Mouse (Mus musculus) neural tube, embryonic 13.5 days (tissue): ENCODE data around the gene Ltbp2. TPM values are rescaled to one million over a fixed set of nuclear protein-coding genes. Genes with fewer than 3 reads are reported as not detected.

ENCODE experiments used
- ATAC-seq: fragments of 200-750 bp; cut with Nextera tagmentation; 2 replicates; pipeline ENCODE4 v1.8.0; 2017; ENCODE audit warnings: low read depth, mild to moderate bottlenecking, moderate TSS enrichment, moderate library complexity
- H3K27ac ChIP-seq: fragments of 300-500 bp; sonication (generic); replicated peaks from 2 replicates; pipeline ENCODE4 v1.5.1; 2015; ENCODE audit warnings: moderate library complexity, mild to moderate bottlenecking, inconsistent platforms
- H3K27me3 ChIP-seq: fragments of 300-500 bp; sonication (generic); 2 replicates; pipeline ENCODE4 v1.6.1; 2015; ENCODE audit warnings: mild to moderate bottlenecking, inconsistent platforms
- H3K36me3 ChIP-seq: fragments of 300-500 bp; sonication (generic); 2 replicates; pipeline ENCODE4 v1.6.1; 2015; ENCODE audit warnings: mild to moderate bottlenecking, inconsistent platforms
- H3K4me1 ChIP-seq: fragments of 300-500 bp; sonication (generic); replicated peaks from 2 replicates; pipeline ENCODE4 v1.6.1; 2015; ENCODE audit warnings: inconsistent platforms
- H3K4me2 ChIP-seq: fragments of 300-500 bp; sonication (generic); 2 replicates; pipeline ENCODE4 v1.6.1; 2015; ENCODE audit warnings: inconsistent platforms, mild to moderate bottlenecking, moderate library complexity
- H3K4me3 ChIP-seq: fragments of 300-500 bp; sonication (generic); 2 replicates; pipeline ENCODE4 v1.5.1; 2015; ENCODE audit warnings: mild to moderate bottlenecking, inconsistent platforms
- H3K9ac ChIP-seq: fragments of 300-500 bp; sonication (generic); 2 replicates; pipeline ENCODE4 v1.6.1; 2015; ENCODE audit warnings: moderate library complexity, mild to moderate bottlenecking, inconsistent platforms
- H3K9me3 ChIP-seq: fragments of 300-500 bp; sonication (generic); 2 replicates; pipeline ENCODE4 v1.6.1; 2016; ENCODE audit warnings: inconsistent platforms
- WGBS: fragments of 180-500 bp; shearing (Covaris S2); methylation state at CpG from one replicate; pipeline ENCODE4 v1.1.7; 2015; 5-methylcytosine and 5-hydroxymethylcytosine counted together
- polyA plus RNA-seq: library from polyadenylated mRNA; unstranded; fragments of >200 nt; fragmentation: Nextera tagmentation; extraction: Ambion mirVana; gene quantifications from 2 replicates; pipeline ENCODE4 v1.2.1, GENCODE M21; 2015

Ltbp2 gene
- polyA plus RNA-seq, 1 experiment from 2014 or later: 0.08 TPM

GRCm38 (mm10) chr12:84763577-84764218 is 112.6 kb downstream of the Ltbp2 start:
- no peaks in the 10 kb centered on the region for H3K9me3 ChIP-seq
- no peak overlapping the region for H3K27ac ChIP-seq
- H3K36me3 ChIP-seq: peaks cover 61% of the 10 kb centered on the region
- ATAC-seq: no peak
- H3K4me1 ChIP-seq: peaks cover 16% of the 10 kb centered on the region
- H3K4me3 ChIP-seq: no peak overlapping the region
- H3K9ac ChIP-seq: no peak overlapping the region
- no peak overlapping the region for H3K4me2 ChIP-seq
- no peaks in the 10 kb centered on the region for H3K27me3 ChIP-seq
- WGBS: 88% methylated on average over 13 of the region's 13 CpGs

- H3K4me1 ChIP-seq: peaks cover 10% of the 10 kb centered on the region
- WGBS: 92% methylated on average over 5 of the region's 5 CpGs
- peaks cover 72% of the 10 kb centered on the region for H3K36me3 ChIP-seq
Measured at GRCm38 (mm10) chr12:84762532-84762931, 113.8 kb downstream of the Ltbp2 start.

GRCm38 (mm10) chr12:84759063-84759462 is 117.3 kb downstream of the Ltbp2 start:
- Histone ChIP-seq H3K9ac (no peak overlapping the region), H3K36me3 (peaks cover 77% of the 10 kb centered on the region), H3K4me2 (no peak overlapping the region), H3K9me3 (no peaks in the 10 kb centered on the region), H3K4me3 (no peak overlapping the region), H3K27me3 (no peaks in the 10 kb centered on the region), H3K27ac (no peak overlapping the region), H3K4me1 (peaks cover 7% of the 10 kb centered on the region)
- ATAC-seq: no peak
- WGBS: 86% methylated on average over 2 of the region's 2 CpGs

More at GRCm38 (mm10) chr12:84762532-84762931, 113.8 kb downstream of the Ltbp2 start:
- Histone ChIP-seq H3K9me3 (no peaks in the 10 kb centered on the region), H3K9ac (no peak overlapping the region), H3K4me3 (no peak overlapping the region), H3K27me3 (no peaks in the 10 kb centered on the region), H3K27ac (no peak overlapping the region), H3K4me2 (no peak overlapping the region)
- ATAC-seq: no peak

- Histone ChIP-seq H3K36me3 (peaks cover 54% of the 10 kb centered on the region), H3K27ac (no peak overlapping the region)
- no peak for ATAC-seq
Measured at GRCm38 (mm10) chr12:84756016-84756415, 120.3 kb downstream of the Ltbp2 start.

GRCm38 (mm10) chr12:84755008-84755695 is 121.2 kb downstream of the Ltbp2 start:
- Histone ChIP-seq H3K4me1 (peaks cover 35% of the 10 kb centered on the region), H3K9ac (no peak overlapping the region), H3K27ac (no peak overlapping the region), H3K27me3 (no peaks in the 10 kb centered on the region), H3K4me2 (no peak overlapping the region), H3K4me3 (no peak overlapping the region), H3K36me3 (peaks cover 46% of the 10 kb centered on the region), H3K9me3 (no peaks in the 10 kb centered on the region)
- 32% methylated on average over 16 of the region's 16 CpGs for WGBS
- 0 out of 2 replicates have a peak, but pooled peaks have one; percentile 3 for ATAC-seq

More at GRCm38 (mm10) chr12:84756016-84756415, 120.3 kb downstream of the Ltbp2 start:
- 92% methylated on average over 10 of the region's 10 CpGs for WGBS
- H3K4me2 ChIP-seq: no peak overlapping the region
- peaks cover 29% of the 10 kb centered on the region for H3K4me1 ChIP-seq
- no peaks in the 10 kb centered on the region for H3K27me3 ChIP-seq
- H3K9ac ChIP-seq: no peak overlapping the region
- no peaks in the 10 kb centered on the region for H3K9me3 ChIP-seq
- H3K4me3 ChIP-seq: no peak overlapping the region

- H3K4me1 ChIP-seq: peaks cover 35% of the 10 kb centered on the region
- 20% methylated on average over 14 of the region's 14 CpGs for WGBS
- H3K4me3 ChIP-seq: no peak overlapping the region
- no peaks in the 10 kb centered on the region for H3K9me3 ChIP-seq
- H3K9ac ChIP-seq: 0 out of 2 replicates have a peak overlapping the region, but pooled peaks have one; percentile 6
- H3K27ac ChIP-seq: peak overlapping the region; percentile 52
- H3K27me3 ChIP-seq: no peaks in the 10 kb centered on the region
- H3K4me2 ChIP-seq: no peak overlapping the region
- peaks cover 19% of the 10 kb centered on the region for H3K36me3 ChIP-seq
- peak; percentile 48; the same call in 1 of the 2 replicates for ATAC-seq
Measured at GRCm38 (mm10) chr12:84752131-84752977, 124.0 kb downstream of the Ltbp2 start.

GRCm38 (mm10) chr12:84750661-84751060 is 125.7 kb downstream of the Ltbp2 start:
- Histone ChIP-seq H3K4me2 (no peak overlapping the region), H3K36me3 (peaks cover 3% of the 10 kb centered on the region), H3K27ac (no peak overlapping the region), H3K9ac (no peak overlapping the region), H3K27me3 (no peaks in the 10 kb centered on the region), H3K4me3 (no peak overlapping the region), H3K9me3 (no peaks in the 10 kb centered on the region), H3K4me1 (peaks cover 35% of the 10 kb centered on the region)
- no peak for ATAC-seq
- 50% methylated on average over 14 of the region's 14 CpGs for WGBS

GRCm38 (mm10) chr12:84748134-84748533 is 128.2 kb downstream of the Ltbp2 start:
- Histone ChIP-seq H3K4me3 (no peak overlapping the region), H3K27me3 (no peaks in the 10 kb centered on the region), H3K4me1 (peaks cover 22% of the 10 kb centered on the region), H3K9ac (no peak overlapping the region), H3K27ac (no peak overlapping the region), H3K4me2 (no peak overlapping the region), H3K36me3 (no peaks in the 10 kb centered on the region), H3K9me3 (no peaks in the 10 kb centered on the region)
- no peak for ATAC-seq
- WGBS: 68% methylated on average over 3 of the region's 3 CpGs

- no peak overlapping the region for H3K9ac ChIP-seq
- no peak overlapping the region for H3K4me2 ChIP-seq
- peaks cover 3% of the 10 kb centered on the region for H3K4me1 ChIP-seq
- no peaks in the 10 kb centered on the region for H3K9me3 ChIP-seq
- H3K4me3 ChIP-seq: no peak overlapping the region
- no peak overlapping the region for H3K27ac ChIP-seq
- 76% methylated on average over 4 of the region's 4 CpGs for WGBS
- no peaks in the 10 kb centered on the region for H3K36me3 ChIP-seq
- H3K27me3 ChIP-seq: no peaks in the 10 kb centered on the region
- ATAC-seq: no peak
Measured at GRCm38 (mm10) chr12:84745700-84746099, 130.6 kb downstream of the Ltbp2 start.

- no peak overlapping the region for H3K9ac ChIP-seq
- no peak for ATAC-seq
- H3K4me3 ChIP-seq: no peak overlapping the region
- 84% methylated on average over 10 of the region's 10 CpGs for WGBS
- H3K4me1 ChIP-seq: no peaks in the 10 kb centered on the region
- H3K4me2 ChIP-seq: no peak overlapping the region
- H3K27ac ChIP-seq: no peak overlapping the region
- H3K9me3 ChIP-seq: no peaks in the 10 kb centered on the region
- H3K27me3 ChIP-seq: no peaks in the 10 kb centered on the region
- H3K36me3 ChIP-seq: no peaks in the 10 kb centered on the region
Measured at GRCm38 (mm10) chr12:84743496-84743895, 132.8 kb downstream of the Ltbp2 start.

GRCm38 (mm10) chr12:84733366-84733765 is 143.0 kb downstream of the Ltbp2 start:
- no peak overlapping the region for H3K4me2 ChIP-seq
- no peaks in the 10 kb centered on the region for H3K36me3 ChIP-seq
- H3K27ac ChIP-seq: no peak overlapping the region
- no peak for ATAC-seq
- no peak overlapping the region for H3K9ac ChIP-seq
- H3K27me3 ChIP-seq: no peaks in the 10 kb centered on the region
- no peaks in the 10 kb centered on the region for H3K4me1 ChIP-seq
- no peak overlapping the region for H3K4me3 ChIP-seq
- no peaks in the 10 kb centered on the region for H3K9me3 ChIP-seq
- 72% methylated on average over 13 of the region's 13 CpGs for WGBS
